Mouse (Mus musculus) liver, embryonic 14.5 days (tissue): ENCODE measurements around the gene Tubb4a.

ENCODE experiments used
- CTCF ChIP-seq: IDR thresholded peaks from 2 replicates; pipeline ENCODE4 v1.5.1; 2016; ENCODE audit warnings: antibody characterized with exemption, low read depth, control low read depth
- EP300 ChIP-seq: IDR thresholded peaks from 2 replicates; pipeline ENCODE4 v1.6.1; 2016; ENCODE audit warnings: antibody characterized with exemption, low read depth

- TF ChIP-seq CTCF (no peak), EP300 (no peak)
Observed at GRCm38 (mm10) chr17:57087049-57087832, at the start of gene Tubb4a.
